Mouse (Mus musculus) left cerebral cortex, postnatal 10 days (tissue): ENCODE data around the gene Mrps9. TPM values are rescaled to one million over a fixed set of nuclear protein-coding genes. Genes with fewer than 3 reads are reported as not detected.
A peak's percentile ranks its signal among the peaks of the same experiment; 100 is the strongest.

Experiments used
- DNase-seq, 2 experiments: peaks; one replicate each; pipeline ENCODE4 v3.0.0; 2021 to 2022; ENCODE audit warnings: low spot score in 2 of 2, mixed read lengths in 1 of 2; ENCODE audit errors: extremely low spot score in 1 of 2
- intact Hi-C: fragments of 180-260 bp; cut with DNase I; formaldehyde crosslinking; loops from one replicate; pipeline ENCODE4 v1.15.1; 2025
- total RNA-seq, 2 experiments: library from RNA; stranded (reverse); gene quantifications; 2 replicates each; pipeline ENCODE4 v1.2.3; 2021

The Mrps9 gene
- total RNA-seq, 2 experiments from 2014 or later = 37.7 to 39.4 TPM

GRCm38 (mm10) chr1:42889421-42889887 lies 38.4 kb downstream of the Mrps9 start:
- intact Hi-C loops = no loop called here
- no peak for DNase-seq

DNA sequence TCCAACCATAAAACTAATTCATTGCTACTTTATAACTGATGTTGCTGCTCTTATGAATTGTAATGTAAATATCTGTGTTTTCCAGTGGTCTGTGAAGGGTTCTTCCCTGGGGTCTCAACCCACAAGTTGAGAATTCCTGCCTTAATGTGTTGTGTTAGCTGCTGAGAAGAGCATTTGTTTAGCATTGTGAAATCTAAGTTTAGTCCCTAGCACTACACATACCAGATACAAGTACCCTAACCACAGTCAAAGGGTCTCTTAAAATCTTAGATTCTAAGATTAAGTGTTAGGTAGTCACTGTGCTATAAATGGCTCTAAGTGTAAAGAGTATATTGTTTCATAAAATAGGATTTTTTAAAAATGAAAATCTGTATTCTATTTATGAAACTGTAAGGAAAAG lies 43.7 kb downstream of the Mrps9 start:
- intact Hi-C loops = no loop called here
- no peak for DNase-seq

DNA sequence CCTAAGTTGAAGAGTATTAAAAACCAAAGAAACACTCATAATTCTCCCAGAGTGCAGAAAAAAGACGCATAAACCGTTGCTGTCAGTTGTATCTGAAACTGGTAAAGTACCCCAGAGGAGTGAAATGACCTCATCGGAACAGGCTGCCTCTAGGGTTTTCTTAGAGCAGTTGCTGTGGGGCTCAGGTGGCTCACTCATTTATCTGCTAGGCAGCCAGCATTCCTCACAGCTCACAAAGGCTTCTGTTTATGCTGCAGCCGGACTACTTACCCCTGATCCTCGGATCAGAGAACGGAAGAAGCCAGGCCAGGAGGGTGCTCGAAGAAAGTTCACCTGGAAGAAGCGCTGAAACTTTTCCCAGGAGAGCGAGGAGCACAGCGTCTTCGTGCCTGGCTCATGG lies 54.1 kb downstream of the Mrps9 start:
- intact Hi-C loops = no loop called here
- no peak for DNase-seq

DNA sequence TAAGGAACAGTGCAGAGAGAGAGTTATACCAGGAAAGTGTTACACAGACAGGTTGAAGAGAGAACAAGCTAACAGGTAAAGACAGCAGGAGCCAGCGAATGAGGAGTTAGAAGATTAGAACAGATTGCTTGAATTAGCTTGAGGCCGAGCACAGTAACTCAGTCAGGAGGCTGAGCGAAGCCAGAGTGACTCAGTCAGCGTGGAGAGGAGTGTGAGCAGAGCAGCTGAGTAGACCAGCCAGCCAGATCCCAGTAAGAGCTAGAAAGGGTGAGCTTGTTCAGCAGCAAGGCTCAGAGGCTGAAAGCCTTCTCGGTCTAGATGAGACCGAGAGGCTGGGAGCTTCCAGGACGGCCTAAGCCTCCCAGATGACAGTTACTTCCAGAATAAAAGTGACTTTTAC lies 55.7 kb downstream of the Mrps9 start:
- DNase-seq = no peak
- intact Hi-C loops = no loop called here

DNA sequence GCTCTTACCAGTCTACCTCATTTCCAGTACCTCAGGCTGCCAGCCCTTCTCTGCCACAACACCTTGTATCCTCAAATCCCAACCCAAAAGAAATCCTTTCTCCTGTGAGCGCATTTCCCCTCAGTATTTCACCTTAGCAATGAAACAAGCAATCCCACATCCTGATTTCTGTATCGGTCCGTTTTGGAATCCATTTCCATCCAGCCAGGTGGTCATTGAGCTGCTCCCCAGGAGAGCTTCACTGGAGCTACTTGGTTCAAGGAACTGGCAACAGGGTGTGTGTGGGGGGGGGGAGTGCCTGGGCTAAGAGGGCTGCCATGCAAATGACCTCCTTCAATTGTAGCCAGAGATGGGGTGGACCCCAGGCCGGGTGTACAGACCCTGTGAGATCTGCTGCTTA lies 56.1 kb downstream of the Mrps9 start:
- intact Hi-C loops = no loop called here
- no peak for DNase-seq

- intact Hi-C loops = loop anchor here (2.0 to 10.0 kb wide), 3 partner anchors 37 to 350 kb away; partner anchors contain the start of gene Gpr45
These were observed 64.0 kb downstream of the Mrps9 start for GRCm38 (mm10) chr1:42915062-42915461.

GRCm38 (mm10) chr1:42916719-42917118 lies 65.7 kb downstream of the Mrps9 start:
- intact Hi-C loops = loop anchor here (2.0 to 10.0 kb wide), 3 partner anchors 36 to 348 kb away; partner anchors contain the start of gene Gpr45

More at GRCm38 (mm10) chr1:42915062-42915461, 64.0 kb downstream of the Mrps9 start:
- peak in 1 of 2 experiments; percentile 34 for DNase-seq

GRCm38 (mm10) chr1:42917908-42918307 lies 66.9 kb downstream of the Mrps9 start:
- DNase-seq = no peak
- intact Hi-C loops = loop anchor here (2.0 to 10.0 kb wide), 3 partner anchors 34 to 347 kb away; partner anchors contain the start of gene Gpr45

More at GRCm38 (mm10) chr1:42916719-42917118, 65.7 kb downstream of the Mrps9 start:
- no peak for DNase-seq

- no peak for DNase-seq
- intact Hi-C loops = no loop called here
These were observed 72.9 kb downstream of the Mrps9 start for GRCm38 (mm10) chr1:42923924-42924323.

- intact Hi-C loops = no loop called here
- DNase-seq = no peak
These were observed 82.6 kb downstream of the Mrps9 start for GRCm38 (mm10) chr1:42933613-42934012.

- no peak for DNase-seq
- intact Hi-C loops = no loop called here
These were observed 97.5 kb downstream of the Mrps9 start for GRCm38 (mm10) chr1:42948486-42948885.

- DNase-seq = peak; percentile 28 to 79
- intact Hi-C loops = loop anchor here (5.0 kb wide), 1 partner anchor 36 kb away; no protein-coding TSS in a partner anchor
These were observed 101.9 kb downstream of the Mrps9 start, which contains the start of gene Gpr45 for GRCm38 (mm10) chr1:42952734-42953481. Gene Gpr45, plus strand, starts transcription at chr1:42952872.

DNA sequence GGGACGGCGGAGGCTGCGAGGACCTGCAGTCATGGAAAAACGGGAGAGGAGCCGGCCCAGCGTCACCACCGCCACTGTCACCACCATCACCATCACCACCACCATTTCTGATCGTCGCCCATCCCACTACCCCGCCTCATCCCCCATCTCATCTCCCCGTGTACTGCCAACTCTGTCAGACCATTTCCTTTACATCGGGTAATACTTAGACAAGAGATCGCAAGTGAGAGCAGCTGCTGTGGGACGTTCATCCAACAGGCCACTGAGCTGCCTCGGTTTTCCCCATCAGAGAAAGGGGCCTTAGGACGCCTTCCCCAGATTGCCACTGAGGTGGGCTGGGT lies 102.4 kb downstream of the Mrps9 start:
- no peak for DNase-seq
- intact Hi-C loops = loop anchor here (5.0 kb wide), 1 partner anchor 36 kb away; no protein-coding TSS in a partner anchor

Other genes with a start within 250 kb of the Mrps9 start
- 10 to 100 TPM; 57.3 to 66.7 TPM for gene Pou3f3, start 155.5 kb upstream of the Mrps9 start, total RNA-seq
- gene Gpr45, start 101.6 kb downstream of the Mrps9 start, total RNA-seq = 10 to 100 TPM; 20.0 to 21.1 TPM
- gene Tgfbrap1, start 247.4 kb downstream of the Mrps9 start, total RNA-seq = 10 to 100 TPM; 41.2 to 42.6 TPM
- 10 to 100 TPM; 19.7 to 20.3 TPM for gene AI597479, start 247.5 kb downstream of the Mrps9 start, total RNA-seq